Mouse (Mus musculus): ENCODE data around the gene Tlr3. TPM values are rescaled to one million over a fixed set of nuclear protein-coding genes. Genes with fewer than 3 reads are reported as not detected.

The Tlr3 gene
- polyA plus RNA-seq, 1 experiment from 2014 or later: 1.5 TPM

DNA sequence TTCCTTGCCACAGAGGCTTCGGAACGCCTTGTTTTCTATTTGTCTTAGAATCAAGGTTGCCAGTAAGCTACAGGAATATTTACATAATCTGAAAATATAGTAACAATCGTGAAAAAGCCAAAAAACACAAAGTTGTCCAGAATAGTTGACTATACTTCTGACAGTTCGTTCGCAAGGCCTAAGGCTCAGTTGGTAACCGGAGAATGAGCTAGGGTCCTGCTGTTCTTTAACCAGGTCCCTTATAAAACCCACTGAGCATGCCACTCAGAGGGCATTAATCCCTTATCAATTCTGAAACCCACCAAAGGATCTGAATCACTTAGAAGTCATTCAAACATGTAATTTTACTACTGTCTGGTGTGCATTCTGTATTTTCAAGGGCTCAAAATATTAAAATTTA is 55.1 kb downstream of the Tlr3 start:
- DNase-seq (ENCODE audit: low spot score): no peak

Other genes starting within 250 kb of the Tlr3 start
- gene F11, start 149.0 kb downstream of the Tlr3 start, polyA plus RNA-seq (2015; fragmentation: Nextera tagmentation; extraction: Ambion mirVana): not detected in 2 replicates
- gene Klkb1, start 116.2 kb downstream of the Tlr3 start, polyA plus RNA-seq (2015; fragmentation: Nextera tagmentation; extraction: Ambion mirVana): not detected in 2 replicates
- gene Gm45753, start 102.6 kb downstream of the Tlr3 start, polyA plus RNA-seq (2015; fragmentation: Nextera tagmentation; extraction: Ambion mirVana): not detected in 2 replicates
- 1.8 and 2.0 TPM in 2 replicates for gene Cyp4v3, start 77.9 kb downstream of the Tlr3 start, polyA plus RNA-seq (2015; fragmentation: Nextera tagmentation; extraction: Ambion mirVana)
- 1.1 and 1.3 TPM in 2 replicates for gene Fam149a, start 28.8 kb downstream of the Tlr3 start, polyA plus RNA-seq (2015; fragmentation: Nextera tagmentation; extraction: Ambion mirVana)
- gene Sorbs2, start 96.7 kb upstream of the Tlr3 start, polyA plus RNA-seq (2015; fragmentation: Nextera tagmentation; extraction: Ambion mirVana): 1.4 and 2.1 TPM in 2 replicates